Comparison of ENCODE assay signal across 17 mouse cellular contexts in the genomic region with DNA sequence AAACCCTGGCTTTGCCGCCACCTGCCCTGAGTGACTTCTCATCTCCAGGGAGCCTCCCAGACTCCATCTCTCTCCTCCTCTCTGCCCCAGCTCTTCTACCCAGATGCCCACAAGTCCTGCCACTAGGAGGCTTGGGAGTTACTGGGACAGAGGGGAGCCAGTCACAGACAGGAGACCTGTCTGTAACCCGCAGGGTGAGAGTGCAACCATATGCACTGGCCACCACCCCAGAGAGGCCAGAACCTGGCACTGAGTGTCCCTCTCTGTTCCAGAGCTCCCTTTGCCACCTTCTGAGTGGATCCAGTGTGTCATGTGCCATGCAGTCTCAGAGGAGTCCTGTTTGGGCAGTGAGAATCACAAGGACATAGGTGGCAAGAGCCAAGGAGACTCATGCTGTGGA. TPM values are rescaled to one million over a fixed set of nuclear protein-coding genes. Genes with fewer than 3 reads are reported as not detected.
DNase-seq lines count a peak whose midpoint lies in the region; ATAC-seq and TF ChIP-seq lines count a peak whose summit lies in the region.
"Had no signal": no experiment of that assay in that cellular context is flagged by ENCODE, and none has a peak within 500 bp of the region (broad histone marks: within the 10 kb centered on the region; RNA-seq: fewer than 3 reads in every experiment).

No protein-coding gene starts in this region.

- no peak overlapping the region for H3K9ac ChIP-seq in kidney, postnatal 0 days (ENCODE audit: low read depth, low read length)
- H3K9ac ChIP-seq in kidney, embryonic 14.5 days (ENCODE audit: low read depth, low read length) = no peak overlapping the region
- 0 out of 2 replicates have a peak overlapping the region, but pooled peaks have one; percentile 8 for H3K9ac ChIP-seq in midbrain, embryonic 12.5 days (replicated peaks)
- H3K9ac ChIP-seq in midbrain, embryonic 16.5 days (ENCODE audit: low read depth, low read length) = no peak overlapping the region
- H3K9ac ChIP-seq: forebrain, embryonic 15.5 days; heart, embryonic 13.5 days; hindbrain, embryonic 12.5 days had no signal

- 75% methylated on average over 2 of the region's 2 CpGs for WGBS in kidney, postnatal 0 days
- WGBS in kidney, embryonic 14.5 days = 77% methylated on average over 2 of the region's 2 CpGs
- WGBS in midbrain, embryonic 12.5 days = 79% methylated on average over 2 of the region's 2 CpGs
- 79% methylated on average over 2 of the region's 2 CpGs for WGBS in midbrain, embryonic 16.5 days

- ATAC-seq in kidney, postnatal 0 days (replicated peaks; ENCODE audit: low FRiP score, low read depth) = no peak
- no peak for ATAC-seq in kidney, embryonic 14.5 days (ENCODE audit: low FRiP score, low TSS enrichment)
- no peak for ATAC-seq in midbrain, embryonic 12.5 days (ENCODE audit: low FRiP score, low read depth)
- no peak for ATAC-seq in midbrain, embryonic 16.5 days
- ATAC-seq: CD4-positive, CD25-positive, alpha-beta regulatory T cell, adult 4 months; forebrain, embryonic 15.5 days; intestine, embryonic 16.5 days had no signal

- intact Hi-C loops in gastrocnemius, adult 2 months (cut with DNase I) = loop anchor here (2.0 to 10.0 kb wide), 2 partner anchors 123 to 327 kb away; no protein-coding TSS in a partner anchor

- no peaks in the 10 kb centered on the region for H3K9me3 ChIP-seq in kidney, postnatal 0 days (replicated peaks; ENCODE audit: low read length)
- no peaks in the 10 kb centered on the region for H3K9me3 ChIP-seq in kidney, embryonic 14.5 days (ENCODE audit: control insufficient read depth, low read length)
- no peaks in the 10 kb centered on the region for H3K9me3 ChIP-seq in midbrain, embryonic 12.5 days
- no peaks in the 10 kb centered on the region for H3K9me3 ChIP-seq in midbrain, embryonic 16.5 days (replicated peaks; ENCODE audit: control insufficient read depth, low read length, poor library complexity, severe bottlenecking)
- H3K9me3 ChIP-seq: forebrain, embryonic 15.5 days; heart, embryonic 13.5 days; megakaryocyte, embryonic 14.5 days had no signal

- H3K4me2 ChIP-seq in kidney, postnatal 0 days (ENCODE audit: low read length) = no peak overlapping the region
- no peak overlapping the region for H3K4me2 ChIP-seq in kidney, embryonic 14.5 days (replicated peaks; ENCODE audit: low read depth, low read length)
- H3K4me2 ChIP-seq in midbrain, embryonic 12.5 days (replicated peaks) = no peak overlapping the region
- H3K4me2 ChIP-seq in midbrain, embryonic 16.5 days (ENCODE audit: low read length) = no peak overlapping the region
- H3K4me2 ChIP-seq: forebrain, embryonic 15.5 days; heart, embryonic 13.5 days; hindbrain, embryonic 12.5 days had no signal

- DNase-seq in gastrocnemius, adult 2 months = no peak
- no peak for DNase-seq in gastrocnemius, postnatal 4 days (ENCODE audit: low spot score in 2 of 2)
- no peak for DNase-seq in kidney, postnatal 0 days (ENCODE audit: low spot score)
- no peak for DNase-seq in retina, postnatal 1 day
- DNase-seq: cerebellum, adult 8-10 months; lung, adult 2 months; thymus, adult 18-20 months had no signal

- H3K4me1 ChIP-seq in kidney, postnatal 0 days (replicated peaks; ENCODE audit: insufficient read depth, low read length) = no peaks in the 10 kb centered on the region
- H3K4me1 ChIP-seq in kidney, embryonic 14.5 days (ENCODE audit: control insufficient read depth, insufficient read depth, low read length) = no peaks in the 10 kb centered on the region
- H3K4me1 ChIP-seq in midbrain, embryonic 12.5 days = no peaks in the 10 kb centered on the region
- no peaks in the 10 kb centered on the region for H3K4me1 ChIP-seq in midbrain, embryonic 16.5 days (ENCODE audit: control insufficient read depth, insufficient read depth, low read length)
- H3K4me1 ChIP-seq: forebrain, embryonic 15.5 days; hindbrain, embryonic 12.5 days had no signal

- TF ChIP-seq CTCF in gastrocnemius, adult 2 months (IDR thresholded peaks at IDR 0.05) = peak; percentile 11; the same call in 1 of the 2 replicates
- peak; percentile 43 for TF ChIP-seq CTCF in kidney, postnatal 0 days (IDR thresholded peaks at IDR 0.05; ENCODE audit: low read depth)

- H3K4me3 ChIP-seq in gastrocnemius, adult 2 months = no peak overlapping the region
- no peak overlapping the region for H3K4me3 ChIP-seq in kidney, postnatal 0 days (replicated peaks; ENCODE audit: low read depth, low read length)
- no peak overlapping the region for H3K4me3 ChIP-seq in kidney, embryonic 14.5 days (ENCODE audit: low read length)
- H3K4me3 ChIP-seq in midbrain, embryonic 12.5 days = no peak overlapping the region
- no peak overlapping the region for H3K4me3 ChIP-seq in midbrain, embryonic 16.5 days (ENCODE audit: low read depth, low read length)
- H3K4me3 ChIP-seq: forebrain, embryonic 15.5 days; heart, embryonic 13.5 days; hindbrain, embryonic 12.5 days; left cerebral cortex, adult 2 months had no signal

- H3K27ac ChIP-seq in gastrocnemius, adult 2 months = no peak overlapping the region
- H3K27ac ChIP-seq in kidney, postnatal 0 days = no peak overlapping the region
- no peak overlapping the region for H3K27ac ChIP-seq in kidney, embryonic 14.5 days (ENCODE audit: low read depth, low read length)
- H3K27ac ChIP-seq in midbrain, embryonic 12.5 days (replicated peaks) = no peak overlapping the region
- H3K27ac ChIP-seq in midbrain, embryonic 16.5 days (ENCODE audit: low read length) = no peak overlapping the region
- H3K27ac ChIP-seq: forebrain, embryonic 15.5 days; heart, embryonic 13.5 days; hindbrain, embryonic 12.5 days; left cerebral cortex, adult 2 months had no signal

- no peaks in the 10 kb centered on the region for H3K36me3 ChIP-seq in kidney, postnatal 0 days (ENCODE audit: insufficient read depth, low read length)
- no peaks in the 10 kb centered on the region for H3K36me3 ChIP-seq in kidney, embryonic 14.5 days (ENCODE audit: control insufficient read depth, insufficient read depth, low read length)
- H3K36me3 ChIP-seq in midbrain, embryonic 12.5 days = no peaks in the 10 kb centered on the region
- H3K36me3 ChIP-seq in midbrain, embryonic 16.5 days (ENCODE audit: control insufficient read depth, insufficient read depth, low read length) = no peaks in the 10 kb centered on the region
- H3K36me3 ChIP-seq: forebrain, embryonic 15.5 days; heart, embryonic 13.5 days; hindbrain, embryonic 12.5 days had no signal

- H3K27me3 ChIP-seq in kidney, postnatal 0 days (ENCODE audit: insufficient read depth, low read length) = no peaks in the 10 kb centered on the region
- H3K27me3 ChIP-seq in kidney, embryonic 14.5 days (ENCODE audit: control insufficient read depth, insufficient read depth, low read length) = peaks cover 3% of the 10 kb centered on the region; the same call in 1 of the 2 replicates
- peaks cover 35% of the 10 kb centered on the region for H3K27me3 ChIP-seq in midbrain, embryonic 12.5 days
- H3K27me3 ChIP-seq in midbrain, embryonic 16.5 days (ENCODE audit: control insufficient read depth, insufficient read depth, low read depth, low read length) = 0 out of 2 replicates have a peak, but pooled peaks cover 2% of the 10 kb centered on the region

RNA-seq across cellular contexts. Expression of gene Ppara, which starts 17.0 kb away (rescaled TPM):
- total RNA-seq in gastrocnemius, adult 2 months (2021) = 10 to 100 TPM; 15.4 to 47.2 TPM
- 1 to 10 TPM; 6.9 to 9.3 TPM for total RNA-seq in gastrocnemius, postnatal 4 days (2021)
- 10.9 and 12.0 TPM in 2 replicates for polyA plus RNA-seq in kidney, postnatal 0 days (2015; fragmentation: Nextera tagmentation; extraction: Ambion mirVana)
- polyA plus RNA-seq in kidney, embryonic 14.5 days (2014; fragmentation: Nextera tagmentation; extraction: Ambion mirVana) = 1.7 and 2.3 TPM in 2 replicates
- 0.75 and 0.79 TPM in 2 replicates for polyA plus RNA-seq in midbrain, embryonic 12.5 days (2016; fragmentation: Nextera tagmentation; extraction: Ambion mirVana)
- polyA plus RNA-seq in midbrain, embryonic 16.5 days (2015; fragmentation: Nextera tagmentation; extraction: Ambion mirVana) = 1.5 and 1.9 TPM in 2 replicates
